ENCODE assay signal across 20 mouse cellular contexts in the genomic region with DNA sequence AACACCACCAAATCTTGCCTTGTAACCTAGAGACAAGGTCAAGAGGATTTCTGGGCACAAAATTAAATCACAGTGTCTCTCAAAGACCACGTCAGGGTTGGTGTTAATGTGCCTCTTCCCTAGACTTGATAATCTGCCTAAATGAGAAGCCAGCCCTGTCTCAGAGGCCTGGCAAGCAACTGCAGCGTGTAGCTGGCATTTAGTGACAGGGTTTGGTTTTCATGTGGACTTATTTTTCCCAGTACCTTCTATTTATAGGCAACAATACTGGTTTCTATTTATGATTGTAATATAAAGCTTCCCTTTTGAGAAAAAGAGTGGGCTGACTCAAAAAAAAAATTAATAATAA. TPM values are rescaled to one million over a fixed set of nuclear protein-coding genes. Genes with fewer than 3 reads are reported as not detected.
DNase-seq lines count a peak whose midpoint lies in the region; ATAC-seq and TF ChIP-seq lines count a peak whose summit lies in the region.
"Had no signal": no experiment of that assay in that cellular context is flagged by ENCODE, and none has a peak within 500 bp of the region (broad histone marks: within the 10 kb centered on the region; RNA-seq: fewer than 3 reads in every experiment).

No protein-coding gene starts in this region.

- no peaks in the 10 kb centered on the region for H3K9me3 ChIP-seq in heart, embryonic 14.5 days (ENCODE audit: control insufficient read depth, low read length)
- H3K9me3 ChIP-seq: forebrain, embryonic 13.5 days; limb, embryonic 12.5 days had no signal

- H3K4me1 ChIP-seq in heart, embryonic 14.5 days (ENCODE audit: control insufficient read depth in 2 of 2, insufficient read depth in 2 of 2, low read length in 2 of 2), result peaks cover 17 to 27% of the 10 kb centered on the region in 2 experiments
- H3K4me1 ChIP-seq: forebrain, embryonic 13.5 days; limb, embryonic 12.5 days had no signal

- peaks cover 84% of the 10 kb centered on the region for H3K36me3 ChIP-seq in heart, embryonic 14.5 days (ENCODE audit: control insufficient read depth, insufficient read depth, low read length)

- no peak overlapping the region for H3K4me2 ChIP-seq in heart, embryonic 14.5 days (ENCODE audit: low read length)
- H3K4me2 ChIP-seq: forebrain, embryonic 13.5 days; hindbrain, embryonic 14.5 days; limb, embryonic 12.5 days; liver, embryonic 11.5 days had no signal

- intact Hi-C loops in gastrocnemius, postnatal 36 days (cut with DNase I), result no loop called here
- intact Hi-C loops in heart, postnatal 14 days (cut with DNase I), result no loop called here

- WGBS in heart, embryonic 14.5 days, result 44% methylated on average over 2 of the region's 2 CpGs

- DNase-seq in gastrocnemius, adult 18-20 months (ENCODE audit: low spot score), result peak; percentile 46
- no peak for DNase-seq in gastrocnemius, postnatal 36 days
- DNase-seq in heart, postnatal 14 days, result no peak
- no peak for DNase-seq in layer of hippocampus, adult 2 months (ENCODE audit: low spot score in 2 of 2)
- no peak for DNase-seq in layer of hippocampus, postnatal 14 days (ENCODE audit: low spot score in 2 of 2)
- peak; percentile 63 to 68 for DNase-seq in cerebellum, postnatal 10 days
- DNase-seq in thymus, postnatal 36 days, result no peak
- DNase-seq: thymus, adult 18-20 months; thymus, postnatal 4 days had no signal

- no peaks in the 10 kb centered on the region for H3K27me3 ChIP-seq in heart, embryonic 14.5 days (ENCODE audit: control insufficient read depth, insufficient read depth, low read length)
- H3K27me3 ChIP-seq: forebrain, embryonic 13.5 days; limb, embryonic 12.5 days had no signal

- H3K9ac ChIP-seq in heart, embryonic 14.5 days (ENCODE audit: low read length), result no peak overlapping the region
- H3K9ac ChIP-seq: forebrain, embryonic 13.5 days; hindbrain, embryonic 14.5 days; limb, embryonic 12.5 days; liver, postnatal 0 days had no signal

- peak overlapping the region; percentile 24 to 26; a peak in 1 of 4 replicates for H3K27ac ChIP-seq in heart, embryonic 14.5 days (replicated peaks in 1 of 2; ENCODE audit: control insufficient read depth in 1 of 2, insufficient read depth in 1 of 2, low read depth in 2 of 2, low read length in 2 of 2)
- peak overlapping the region; percentile 28 for H3K27ac ChIP-seq in layer of hippocampus, adult 2 months
- H3K27ac ChIP-seq: forebrain, embryonic 13.5 days; hindbrain, embryonic 14.5 days; limb, embryonic 12.5 days; macrophage had no signal

- no peak overlapping the region for H3K4me3 ChIP-seq in heart, embryonic 14.5 days (ENCODE audit: control insufficient read depth in 1 of 2, insufficient read depth in 1 of 2, low read depth in 1 of 2, low read length in 2 of 2)
- no peak overlapping the region for H3K4me3 ChIP-seq in layer of hippocampus, adult 2 months
- H3K4me3 ChIP-seq: forebrain, embryonic 13.5 days; limb, embryonic 12.5 days had no signal

- ATAC-seq in heart, embryonic 14.5 days (ENCODE audit: insufficient number of reproducible peaks, insufficient read depth, low FRiP score, low read depth), result no peak
- ATAC-seq: CD4-positive, CD25-positive, alpha-beta regulatory T cell, adult 4 months; forebrain, embryonic 13.5 days; inflammation-experienced regulatory T-cells, adult 6 months; liver, postnatal 0 days; midbrain, embryonic 16.5 days had no signal

- TF ChIP-seq CTCF in layer of hippocampus, adult 2 months (conservative IDR thresholded peaks at IDR 0.05), result no peak

RNA-seq across cellular contexts. Expression of gene Pnma1, which starts 7.2 kb away (rescaled TPM):
- under 1 TPM in 1 of 2 experiments, not detected in 1; 0.11 TPM for total RNA-seq in gastrocnemius, adult 18-20 months (2021)
- total RNA-seq in gastrocnemius, postnatal 36 days (2021), result under 1 TPM; 0.15 to 0.18 TPM
- 0.43 and 0.68 TPM in 2 replicates for polyA plus RNA-seq in heart, embryonic 14.5 days (2014; fragmentation: Nextera tagmentation; extraction: Ambion mirVana)
- under 1 TPM; 0.17 to 0.31 TPM for total RNA-seq in heart, postnatal 14 days (2021)
- total RNA-seq in layer of hippocampus, adult 2 months (2021), result 1 to 10 TPM; 2.8 to 3.8 TPM
- 1 to 10 TPM; 3.3 to 4.5 TPM for total RNA-seq in layer of hippocampus, postnatal 14 days (2021)
- polyA plus RNA-seq: CD4-positive, CD25-positive, alpha-beta regulatory T cell, adult 4 months had no signal

RNA-seq across cellular contexts. Expression of gene Dnal1, which starts 41.3 kb away (rescaled TPM):
- total RNA-seq in gastrocnemius, adult 18-20 months (2021), result 1 to 10 TPM; 7.3 to 7.4 TPM
- total RNA-seq in gastrocnemius, postnatal 36 days (2021), result 1 to 10 TPM; 5.9 to 8.1 TPM
- 2.4 and 3.4 TPM in 2 replicates for polyA plus RNA-seq in heart, embryonic 14.5 days (2014; fragmentation: Nextera tagmentation; extraction: Ambion mirVana)
- total RNA-seq in heart, postnatal 14 days (2021), result 10 to 100 TPM in 1 of 2 experiments, 1 to 10 TPM in 1; 9.4 to 10.5 TPM
- total RNA-seq in layer of hippocampus, adult 2 months (2021), result 100 to 1,000 TPM in 1 of 2 experiments, 10 to 100 TPM in 1; 99.1 to 101 TPM
- total RNA-seq in layer of hippocampus, postnatal 14 days (2021), result 100 to 1,000 TPM in 1 of 2 experiments, 10 to 100 TPM in 1; 94.3 to 102 TPM

RNA-seq across cellular contexts. Expression of gene Acot6, which starts 55.0 kb away (rescaled TPM):
- 1 to 10 TPM; 2.5 to 3.0 TPM for total RNA-seq in gastrocnemius, adult 18-20 months (2021)
- total RNA-seq in gastrocnemius, postnatal 36 days (2021), result 1 to 10 TPM; 1.4 to 2.2 TPM
- 1.4 TPM in 2 replicates for polyA plus RNA-seq in heart, embryonic 14.5 days (2014; fragmentation: Nextera tagmentation; extraction: Ambion mirVana)
- total RNA-seq in heart, postnatal 14 days (2021), result 1 to 10 TPM; 2.4 to 3.1 TPM
- total RNA-seq in layer of hippocampus, adult 2 months (2021), result 1 to 10 TPM; 4.9 to 5.7 TPM
- total RNA-seq in layer of hippocampus, postnatal 14 days (2021), result 1 to 10 TPM; 4.7 to 5.0 TPM
- total RNA-seq: neutrophil, adult 5-6 weeks had no signal

Comparison
In these comparisons a context has a peak if more than half of its experiments do, and no peak if none do; other contexts are left out.
1. DNase-seq: peak in gastrocnemius, adult 18-20 months (single experiment) and cerebellum, postnatal 10 days (2 of 2); none in gastrocnemius, postnatal 36 days (0 of 2), heart, postnatal 14 days (0 of 2), layer of hippocampus, adult 2 months (0 of 2), layer of hippocampus, postnatal 14 days (0 of 2) and thymus, postnatal 36 days (0 of 2).
2. RNA of gene Dnal1, which starts 41.3 kb away (total RNA-seq): 94.3 to 102 TPM in layer of hippocampus, postnatal 14 days and 99.1 to 101 TPM in layer of hippocampus, adult 2 months; 9.4 to 10.5 TPM in heart, postnatal 14 days, 5.9 to 8.1 TPM in gastrocnemius, postnatal 36 days and 7.3 to 7.4 TPM in gastrocnemius, adult 18-20 months; every median in the first group is over 4 times any median in the second.